Mouse (Mus musculus) left cerebral cortex, adult 18-20 months (tissue): Measurements from ENCODE around the gene Smtnl2. TPM values are rescaled to one million over a fixed set of nuclear protein-coding genes. Genes with fewer than 3 reads are reported as not detected.
A peak's percentile ranks its signal among the peaks of the same experiment; 100 is the strongest.
"Not testable (repeated sequence)": the region's sequence is repeated elsewhere in the genome, so short reads cannot be mapped to it uniquely, and the experiment has no call there.

ENCODE experiments used
- DNase-seq, 2 experiments: peaks; one replicate each; pipeline ENCODE4 v3.0.0; 2021 to 2022; ENCODE audit warnings: low spot score in 2 of 2, mixed read lengths in 1 of 2
- microRNA-seq, 2 experiments: library from miRNA; unstranded; fragments of <30 nt; microRNA quantifications; one replicate each; pipeline ENCODE4 v1.2.0; 2021
- total RNA-seq, 2 experiments: library from RNA; stranded (reverse); gene quantifications; 2 replicates each; pipeline ENCODE4 v1.2.3; 2021

Gene Smtnl2
- total RNA-seq, 2 experiments from 2014 or later, result 0.61 to 1.3 TPM

DNA sequence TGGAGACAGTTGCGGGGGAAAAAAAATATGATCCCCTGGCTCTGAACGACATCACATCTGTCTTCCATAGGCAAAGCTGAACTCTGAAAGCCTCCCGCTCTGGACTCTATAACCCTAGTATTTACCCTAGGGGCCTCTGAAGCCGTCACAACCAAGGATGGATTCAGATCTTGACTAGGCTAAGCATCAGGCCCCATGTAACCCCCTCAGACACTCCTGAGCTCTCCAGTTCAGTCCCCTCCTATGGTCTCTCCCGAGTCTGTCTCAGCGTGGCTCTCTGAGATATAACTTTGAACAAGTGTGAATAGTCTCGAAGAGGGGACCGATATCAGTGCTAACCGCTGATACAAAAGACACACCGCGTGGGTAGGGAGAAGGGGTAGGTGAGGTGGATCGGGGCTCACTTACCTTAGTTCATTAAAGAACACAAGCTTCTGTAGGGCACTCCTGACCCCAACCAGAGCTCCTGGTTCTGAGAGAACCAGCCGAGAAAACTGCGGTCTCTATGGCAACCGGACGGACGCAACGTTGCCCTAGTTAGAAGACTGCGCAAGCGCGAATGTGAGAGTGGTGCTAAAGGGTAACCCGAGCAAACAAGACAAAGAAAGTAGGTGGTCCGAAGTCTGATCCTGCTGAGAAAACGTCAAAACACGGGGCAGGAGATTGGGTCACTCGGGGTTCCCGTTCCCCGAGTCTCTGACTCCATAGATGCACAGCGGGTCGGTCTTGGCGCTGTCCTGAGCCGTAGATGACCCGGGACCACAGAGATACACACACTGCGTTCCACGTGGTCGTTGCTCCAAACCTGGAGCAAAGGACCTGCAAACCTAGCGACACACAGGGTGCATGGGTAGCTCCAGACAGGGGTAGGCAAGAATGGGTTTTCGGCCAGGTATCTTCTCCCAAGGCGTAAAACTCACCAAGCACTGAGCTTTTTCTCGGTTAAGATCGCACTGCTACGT lies 49.8 kb downstream of the Smtnl2 start:
- peak; percentile 73 to 79 for DNase-seq

GRCm38 (mm10) chr11:72354971-72355728 lies 56.4 kb downstream of the Smtnl2 start:
- DNase-seq, result peak; percentile 64 to 73

DNA sequence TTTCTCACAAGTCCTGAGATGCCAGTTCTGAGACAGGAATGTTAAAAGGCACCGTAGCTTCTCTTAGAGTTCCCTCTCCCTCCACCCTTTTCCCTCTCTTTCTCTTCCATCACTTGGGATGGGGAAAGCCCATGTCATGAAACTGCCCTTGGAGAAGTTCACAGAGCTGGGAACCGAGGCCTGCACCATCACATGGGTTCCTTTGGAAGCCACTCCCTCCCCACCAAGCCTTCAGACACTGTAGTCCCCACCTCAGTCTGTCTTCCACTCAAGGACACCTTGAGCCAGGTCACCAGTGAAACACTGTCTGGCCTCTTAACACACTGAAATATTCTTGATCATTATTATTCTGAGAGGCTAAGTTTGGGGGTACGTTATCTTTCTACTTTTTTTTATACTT lies 58.3 kb downstream of the Smtnl2 start:
- DNase-seq, result no peak

DNA sequence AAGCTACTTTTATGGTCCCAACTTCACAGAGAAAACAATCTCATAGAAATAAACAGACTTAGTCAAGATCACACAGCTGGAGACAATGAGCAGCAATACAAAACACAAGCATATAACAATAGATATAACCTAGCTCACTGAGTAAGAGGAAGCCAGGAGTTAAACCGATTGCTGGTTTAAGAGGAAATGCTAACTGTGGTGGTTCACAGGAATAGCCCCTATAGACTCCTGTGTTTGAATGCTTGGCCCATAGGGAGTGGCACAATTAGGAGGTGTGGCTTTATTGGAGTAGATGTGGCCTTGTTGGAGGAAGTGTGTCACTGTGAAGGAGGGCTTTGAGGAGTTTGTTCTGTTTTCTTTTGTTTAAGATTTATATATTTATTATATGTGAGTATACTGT lies 59.2 kb downstream of the Smtnl2 start:
- no peak for DNase-seq

DNA sequence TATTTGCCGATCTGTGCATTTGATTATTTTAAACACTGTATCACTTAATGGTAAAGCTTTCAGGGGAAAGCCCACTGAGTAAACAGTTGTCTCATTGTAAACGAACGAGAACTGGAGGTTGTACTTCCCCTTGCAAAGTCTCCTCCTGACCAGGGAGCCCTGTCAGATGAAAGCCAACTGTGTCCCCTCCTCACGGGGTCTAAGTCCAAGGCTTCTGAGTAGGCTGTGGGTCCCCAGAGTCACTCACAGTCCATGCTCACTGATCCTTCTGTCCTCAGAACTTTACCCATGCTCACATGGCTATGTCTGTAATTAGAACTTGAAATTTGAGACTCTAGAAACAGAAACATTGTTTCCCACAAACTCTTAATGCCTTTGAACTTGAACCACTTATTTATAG lies 61.9 kb downstream of the Smtnl2 start:
- DNase-seq, result no peak

DNA sequence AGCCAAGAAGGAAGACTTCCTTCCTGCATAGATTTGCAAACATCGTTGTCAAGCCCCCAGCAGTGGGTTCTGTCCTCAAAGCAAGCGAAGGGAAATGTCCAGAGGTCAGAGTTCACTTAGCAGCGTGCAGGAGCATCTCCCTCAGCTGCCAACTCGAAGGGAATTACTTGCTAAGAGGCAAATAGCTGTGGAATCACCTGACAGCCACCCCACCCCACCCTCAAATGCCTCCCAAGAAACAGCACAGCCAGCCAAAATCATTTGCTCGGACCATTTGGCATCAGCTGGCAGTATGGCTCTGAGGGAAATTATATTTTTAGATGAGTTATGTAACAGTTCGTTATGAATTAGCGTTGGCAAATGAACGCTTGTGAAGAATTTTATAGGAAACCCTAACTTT lies 62.5 kb downstream of the Smtnl2 start:
- peak in 1 of 2 experiments; percentile 32 for DNase-seq

DNA sequence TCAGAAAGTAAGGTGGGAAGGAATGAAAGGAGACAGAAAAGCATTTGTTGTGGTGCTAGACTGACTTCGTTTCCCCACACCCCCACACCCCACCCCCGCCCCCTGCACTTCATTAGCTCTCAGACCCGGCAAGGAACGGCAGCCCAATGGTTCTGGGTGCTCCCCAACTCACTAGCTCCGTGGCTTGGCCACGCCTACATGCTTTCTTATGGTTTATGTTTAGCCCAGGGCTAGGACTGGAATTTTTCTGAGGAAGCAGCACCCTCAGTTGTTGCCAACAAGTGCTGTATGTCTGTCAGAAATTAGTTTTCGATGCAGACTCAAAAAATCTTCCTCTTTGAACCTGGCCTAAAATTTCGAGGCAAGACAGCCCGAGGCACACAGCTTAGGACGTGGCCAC lies 63.0 kb downstream of the Smtnl2 start:
- peak in 1 of 2 experiments; percentile 39 for DNase-seq

- DNase-seq, result no peak
Measured at GRCm38 (mm10) chr11:72344486-72344885, 67.0 kb downstream of the Smtnl2 start.

DNA sequence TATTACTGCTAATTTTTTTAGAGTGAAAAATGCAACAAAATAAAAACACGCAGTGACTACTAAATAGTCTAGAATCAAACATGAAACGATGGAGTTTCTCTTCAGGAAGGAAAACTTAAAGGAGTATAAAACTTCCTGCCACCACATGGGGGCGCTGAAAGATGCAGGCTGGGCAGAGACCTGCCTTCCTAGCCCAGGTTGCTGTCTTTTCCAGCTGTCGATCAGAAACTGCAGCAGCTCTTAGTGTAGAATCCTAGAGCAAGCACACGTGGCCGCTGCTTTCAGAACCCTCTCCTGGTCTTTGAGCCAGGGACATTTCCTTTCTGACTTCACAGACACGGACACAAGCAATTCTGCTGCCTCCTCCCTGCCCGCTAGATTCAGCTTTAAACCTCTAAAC lies 67.6 kb downstream of the Smtnl2 start:
- DNase-seq, result peak; percentile 45 to 68

DNA sequence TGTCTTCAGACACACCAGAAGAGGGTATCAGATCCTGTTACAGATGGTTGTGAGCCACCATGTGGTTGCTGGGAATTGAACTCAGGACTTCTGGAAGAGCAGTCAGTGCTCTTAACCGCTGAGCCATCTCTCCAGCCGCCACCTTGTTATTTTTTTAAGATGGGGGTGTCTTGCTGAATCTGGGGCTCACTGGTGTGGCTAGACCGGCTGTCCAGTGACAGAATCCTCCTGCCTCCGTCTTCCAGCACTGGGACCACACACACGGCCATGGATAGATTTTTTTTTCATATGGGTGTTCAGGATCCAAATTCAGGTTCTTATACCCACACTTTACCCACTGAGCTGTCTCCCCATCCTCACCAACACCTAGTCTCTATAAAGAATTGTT lies 68.3 kb downstream of the Smtnl2 start:
- not testable (repeated sequence) for DNase-seq

GRCm38 (mm10) chr11:72342549-72343237 lies 68.8 kb downstream of the Smtnl2 start:
- peak; percentile 64 to 69 for DNase-seq

DNA sequence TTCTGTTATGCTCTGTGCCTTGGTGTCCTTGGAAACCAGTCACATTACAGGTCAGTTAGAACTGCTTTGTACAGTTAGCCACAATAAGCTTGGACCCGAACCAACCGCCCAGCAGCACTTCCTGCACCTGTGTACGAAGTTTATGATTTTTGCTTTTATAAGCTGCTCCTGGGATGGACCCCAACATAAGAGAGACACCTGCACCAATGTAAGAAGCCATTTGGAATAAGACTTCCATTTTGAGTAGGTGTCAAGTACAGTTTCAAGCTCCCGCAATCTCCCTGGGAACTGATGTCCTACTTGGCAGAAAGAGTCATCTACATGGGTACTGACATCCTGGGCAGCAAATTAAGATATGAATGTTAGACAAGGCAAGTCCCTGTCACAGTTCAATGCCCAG lies 71.8 kb downstream of the Smtnl2 start:
- DNase-seq, result no peak

Small RNA genes within 50 kb of the gene (microRNA-seq; reads per million reads assigned to microRNA genes)
- gene Mir6338, result 0 reads per million in 2 experiments

Other genes starting within 250 kb of the Smtnl2 start
- gene Gm43951, start 204.9 kb downstream of the Smtnl2 start, total RNA-seq, result 10 to 100 TPM; 12.2 to 13.0 TPM
- 10 to 100 TPM; 33.8 to 34.3 TPM for gene 4933427D14Rik, start 204.3 kb downstream of the Smtnl2 start, total RNA-seq
- gene Txndc17, start 204.2 kb downstream of the Smtnl2 start, total RNA-seq, result 10 to 100 TPM; 35.1 to 38.0 TPM
- 10 to 100 TPM; 15.3 to 16.1 TPM for gene Med31, start 196.1 kb downstream of the Smtnl2 start, total RNA-seq
- gene Slc13a5, start 144.5 kb downstream of the Smtnl2 start, total RNA-seq, result 10 to 100 TPM; 13.0 to 17.9 TPM
- 1 to 10 TPM; 7.5 to 7.6 TPM for gene Xaf1, start 110.1 kb downstream of the Smtnl2 start, total RNA-seq
- gene Fbxo39, start 97.3 kb downstream of the Smtnl2 start, total RNA-seq, result not detected
- 1 to 10 TPM; 2.4 to 3.1 TPM for gene Tekt1, start 49.3 kb downstream of the Smtnl2 start, total RNA-seq
- gene Ggt6, start 23.8 kb upstream of the Smtnl2 start, total RNA-seq, result under 1 TPM in 1 of 2 experiments, not detected in 1; 0.23 TPM
- gene Mybbp1a, start 29.6 kb upstream of the Smtnl2 start, total RNA-seq, result 10 to 100 TPM; 53.3 to 53.6 TPM
- 10 to 100 TPM; 53.7 to 55.4 TPM for gene Spns2, start 78.2 kb upstream of the Smtnl2 start, total RNA-seq
- gene Spns3, start 138.8 kb upstream of the Smtnl2 start, total RNA-seq, result under 1 TPM; 0.21 to 0.28 TPM
- 10 to 100 TPM; 45.8 to 47.2 TPM for gene Ube2g1, start 195.6 kb upstream of the Smtnl2 start, total RNA-seq